Mouse (Mus musculus) small intestine, adult 2 months (tissue): ENCODE results near the gene Sfrp4. TPM values are rescaled to one million over a fixed set of nuclear protein-coding genes. Genes with fewer than 3 reads are reported as not detected.

Source experiments
- H3K27ac ChIP-seq: fragments of 200-500 bp; 2 replicates; pipeline ENCODE4 v1.5.1; 2012; ENCODE audit warnings: low read depth, low read length, control low read depth, inconsistent platforms; ENCODE audit not compliant: insufficient read depth
- H3K27me3 ChIP-seq: fragments of 200-500 bp; 2 replicates; pipeline ENCODE4 v1.6.1; 2012; ENCODE audit warnings: mild to moderate bottlenecking, moderate library complexity, low read length, inconsistent platforms; ENCODE audit not compliant: control insufficient read depth, insufficient read depth
- H3K36me3 ChIP-seq: fragments of 200-500 bp; 2 replicates; pipeline ENCODE4 v1.6.1; 2012; ENCODE audit warnings: mild to moderate bottlenecking, low read length, control low read depth, inconsistent platforms; ENCODE audit not compliant: control insufficient read depth, insufficient read depth
- H3K4me1 ChIP-seq: fragments of 200-500 bp; 2 replicates; pipeline ENCODE4 v1.6.1; 2012; ENCODE audit warnings: low read length, inconsistent platforms, mixed read lengths; ENCODE audit not compliant: control insufficient read depth, insufficient read depth, insufficient read length
- H3K4me3 ChIP-seq: fragments of 200-500 bp; 2 replicates; pipeline ENCODE4 v1.5.1; 2012; ENCODE audit warnings: low read depth, mild to moderate bottlenecking, control low read depth, inconsistent platforms, low read length, moderate library complexity
- CTCF ChIP-seq: fragments of 200-500 bp; IDR thresholded peaks from 2 replicates; pipeline ENCODE4 v1.5.1; 2012; ENCODE audit warnings: low read depth, mild to moderate bottlenecking, control low read depth, inconsistent platforms, low read length, moderate library complexity, mixed read lengths; ENCODE audit not compliant: insufficient replicate concordance, insufficient read length; ENCODE audit errors: extremely low read depth
- POLR2A ChIP-seq: fragments of 200-500 bp; IDR thresholded peaks from 2 replicates; pipeline ENCODE4 v1.6.1; 2012; ENCODE audit warnings: low read depth, mild to moderate bottlenecking, control low read depth, inconsistent platforms, low read length, moderate library complexity
- WGBS: fragments of 180-500 bp; shearing (Covaris S2); methylation state at CpG from one replicate; pipeline ENCODE4 v1.1.7; 2018; 5-methylcytosine and 5-hydroxymethylcytosine counted together
- polyA plus RNA-seq: library from polyadenylated mRNA; depleted of rRNA; stranded (reverse); fragments of >200 nt; gene quantifications from 2 replicates; pipeline ENCODE4 v1.2.3, GENCODE M21; 2012

Sfrp4 gene
- polyA plus RNA-seq, 1 experiment = 0.11 TPM

GRCm38 (mm10) chr13:19636131-19636530 is 13.2 kb downstream of the Sfrp4 start:
- no peak overlapping the region for H3K4me3 ChIP-seq
- 53% methylated on average over 4 of the region's 4 CpGs for WGBS
- no peaks in the 10 kb centered on the region for H3K4me1 ChIP-seq
- no peaks in the 10 kb centered on the region for H3K36me3 ChIP-seq
- H3K27ac ChIP-seq = no peak overlapping the region
- TF ChIP-seq CTCF = no peak
- no peak for TF ChIP-seq POLR2A
- H3K27me3 ChIP-seq = no peaks in the 10 kb centered on the region; the same call in 1 of the 2 replicates

DNA sequence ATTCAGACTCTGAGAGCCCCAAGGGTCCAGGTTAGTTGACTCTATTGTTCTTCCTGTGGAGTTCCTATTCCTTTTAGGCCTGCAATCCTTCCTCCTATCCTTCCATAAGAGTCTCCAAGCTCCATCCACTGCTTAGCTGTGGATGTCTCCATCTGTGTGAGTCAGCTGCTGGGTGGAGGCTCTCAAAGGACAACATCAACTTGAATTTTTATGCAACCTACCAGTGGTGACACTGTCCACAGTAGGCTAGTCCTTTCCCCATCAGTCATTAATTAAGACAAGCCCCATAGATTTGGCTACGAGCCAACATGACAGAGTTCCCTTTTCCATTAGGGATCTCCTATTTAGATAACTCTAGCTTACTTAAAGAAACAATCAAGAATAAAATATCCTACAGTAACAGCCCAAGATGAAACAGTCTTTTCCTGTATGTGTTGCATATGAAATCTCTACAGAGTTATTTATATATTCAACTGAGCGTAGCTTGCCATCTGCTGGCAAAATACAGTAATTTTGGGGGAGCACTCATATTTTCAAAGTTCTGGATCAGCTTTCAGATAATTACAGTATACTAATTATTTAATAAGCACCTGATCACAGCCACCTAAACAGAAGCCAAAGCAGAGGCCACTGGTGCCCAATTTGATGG is 17.4 kb downstream of the Sfrp4 start:
- no peak overlapping the region for H3K4me3 ChIP-seq
- WGBS = 65% methylated on average over 2 of the region's 2 CpGs
- no peak overlapping the region for H3K27ac ChIP-seq
- no peak for TF ChIP-seq POLR2A
- H3K27me3 ChIP-seq = peaks cover 3% of the 10 kb centered on the region; the same call in 1 of the 2 replicates
- no peaks in the 10 kb centered on the region for H3K36me3 ChIP-seq
- no peaks in the 10 kb centered on the region for H3K4me1 ChIP-seq

- TF ChIP-seq CTCF (no peak), POLR2A (no peak)
- WGBS = 22% methylated on average over 1 of the region's 1 CpGs
Measured at GRCm38 (mm10) chr13:19643519-19643918, 20.6 kb downstream of the Sfrp4 start.

GRCm38 (mm10) chr13:19644225-19644624 is 21.3 kb downstream of the Sfrp4 start:
- Histone ChIP-seq H3K27ac (no peak overlapping the region), H3K27me3 (peaks cover 5% of the 10 kb centered on the region; the same call in 1 of the 2 replicates), H3K4me1 (no peaks in the 10 kb centered on the region), H3K36me3 (no peaks in the 10 kb centered on the region), H3K4me3 (no peak overlapping the region)
- 56% methylated on average over 2 of the region's 2 CpGs for WGBS
- TF ChIP-seq CTCF (no peak), POLR2A (no peak)

More at GRCm38 (mm10) chr13:19643519-19643918, 20.6 kb downstream of the Sfrp4 start:
- Histone ChIP-seq H3K27ac (no peak overlapping the region), H3K27me3 (peaks cover 5% of the 10 kb centered on the region; the same call in 1 of the 2 replicates), H3K4me3 (no peak overlapping the region), H3K36me3 (no peaks in the 10 kb centered on the region), H3K4me1 (no peaks in the 10 kb centered on the region)

GRCm38 (mm10) chr13:19649824-19650223 is 26.9 kb downstream of the Sfrp4 start:
- H3K27me3 ChIP-seq = peaks cover 2% of the 10 kb centered on the region; the same call in 1 of the 2 replicates
- no peak overlapping the region for H3K4me3 ChIP-seq
- WGBS = 89% methylated on average over 2 of the region's 2 CpGs
- H3K27ac ChIP-seq = no peak overlapping the region
- H3K4me1 ChIP-seq = no peaks in the 10 kb centered on the region
- TF ChIP-seq CTCF = no peak
- TF ChIP-seq POLR2A = no peak
- H3K36me3 ChIP-seq = no peaks in the 10 kb centered on the region

GRCm38 (mm10) chr13:19652405-19652804 is 29.5 kb downstream of the Sfrp4 start:
- H3K27me3 ChIP-seq = 0 out of 2 replicates have a peak, but pooled peaks cover 2% of the 10 kb centered on the region
- TF ChIP-seq CTCF (no peak), POLR2A (no peak)
- H3K4me1 ChIP-seq = no peaks in the 10 kb centered on the region
- H3K36me3 ChIP-seq = no peaks in the 10 kb centered on the region
- H3K27ac ChIP-seq = no peak overlapping the region
- WGBS = 93% methylated on average over 2 of the region's 2 CpGs
- no peak overlapping the region for H3K4me3 ChIP-seq

DNA sequence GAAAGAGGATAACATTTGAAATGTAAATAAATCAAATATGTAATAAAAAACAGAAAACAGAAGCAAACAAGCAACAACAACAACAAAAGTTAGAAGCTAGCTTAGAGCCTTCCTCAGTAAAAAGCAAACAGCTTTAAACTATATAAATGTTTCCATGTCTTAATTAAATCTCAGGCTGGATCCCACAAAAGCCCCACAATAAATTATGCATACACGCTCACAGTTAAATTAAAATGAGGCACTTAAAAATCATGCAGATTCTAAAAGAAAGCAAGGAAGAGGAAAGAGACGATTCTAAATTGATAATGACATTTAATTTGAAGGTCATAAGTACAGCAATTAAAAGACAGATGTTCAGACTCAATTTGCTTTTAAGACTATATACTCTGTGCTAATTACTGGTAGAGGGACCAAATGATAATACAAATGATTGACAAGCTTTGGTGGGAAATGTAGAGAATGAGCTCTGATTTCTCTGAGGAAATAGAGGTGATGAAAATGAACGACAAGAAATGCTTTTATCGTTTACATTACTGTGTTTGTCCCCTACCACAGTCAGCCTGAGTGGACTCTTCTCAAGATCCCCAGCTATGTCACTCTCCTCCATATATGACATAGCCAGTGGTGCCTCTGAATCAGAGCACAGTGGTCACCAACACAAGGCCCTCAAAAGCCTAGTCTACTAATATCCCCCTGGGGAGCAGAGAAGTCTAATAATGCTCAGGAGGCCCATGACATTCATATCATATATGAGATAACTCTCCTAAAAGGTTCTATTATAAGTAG is 45.6 kb downstream of the Sfrp4 start:
- H3K4me3 ChIP-seq = no peak overlapping the region
- H3K27ac ChIP-seq = no peak overlapping the region
- WGBS = 76% methylated on average over 4 of the region's 4 CpGs
- no peaks in the 10 kb centered on the region for H3K27me3 ChIP-seq
- no peaks in the 10 kb centered on the region for H3K36me3 ChIP-seq
- TF ChIP-seq CTCF (no peak), POLR2A (no peak)
- H3K4me1 ChIP-seq = no peaks in the 10 kb centered on the region
